Mouse (Mus musculus) spleen, postnatal 14 days (tissue): ENCODE data around the gene Zbtb24.
"Not testable (repeated sequence)": the region's sequence is repeated elsewhere in the genome, so short reads cannot be mapped to it uniquely, and the experiment has no call there.

Experiments used
- DNase-seq, 2 experiments: peaks; one replicate each; pipeline ENCODE4 v3.0.0; 2021 to 2022; ENCODE audit warnings: low spot score in 2 of 2

Zbtb24 gene

DNA sequence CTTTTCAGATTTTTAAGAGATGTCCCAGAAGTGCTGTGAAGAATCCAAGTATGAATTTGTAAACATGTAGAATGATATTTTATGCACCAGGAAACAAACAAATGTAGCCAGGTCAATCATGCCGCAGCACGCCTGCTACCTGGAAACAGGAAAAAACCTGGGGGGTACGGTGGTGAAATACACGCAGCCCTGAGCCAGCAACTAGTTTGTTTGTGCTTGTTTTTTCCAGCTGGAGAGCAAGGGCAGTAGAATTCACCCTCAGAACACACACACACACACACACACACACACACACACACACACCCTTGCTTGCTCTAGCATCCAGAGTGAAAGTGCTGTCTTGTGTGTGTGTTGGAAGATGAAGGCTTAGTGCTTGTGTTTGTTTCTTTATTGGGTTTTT, 40.9 kb downstream of the Zbtb24 start:
- no peak for DNase-seq

DNA sequence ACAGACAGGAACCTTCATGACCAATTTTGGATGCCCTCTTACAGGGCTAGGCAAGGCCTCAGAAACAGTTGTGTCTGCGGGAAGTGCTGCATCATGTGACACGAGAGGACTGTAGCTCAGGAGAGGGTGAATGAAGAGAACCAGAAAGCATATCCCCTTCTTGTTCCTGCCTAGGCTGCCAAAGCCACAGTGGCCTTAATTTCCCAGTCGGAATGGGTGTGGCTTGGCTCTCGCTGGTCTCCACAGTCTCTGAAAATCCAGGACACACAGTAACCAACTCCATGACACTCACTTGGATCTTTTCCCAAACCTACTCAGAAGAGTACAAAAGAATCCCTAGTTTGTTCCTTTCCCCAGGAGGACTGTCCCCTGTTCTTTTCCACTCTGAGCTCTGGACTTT, 50.8 kb downstream of the Zbtb24 start:
- DNase-seq: no peak

DNA sequence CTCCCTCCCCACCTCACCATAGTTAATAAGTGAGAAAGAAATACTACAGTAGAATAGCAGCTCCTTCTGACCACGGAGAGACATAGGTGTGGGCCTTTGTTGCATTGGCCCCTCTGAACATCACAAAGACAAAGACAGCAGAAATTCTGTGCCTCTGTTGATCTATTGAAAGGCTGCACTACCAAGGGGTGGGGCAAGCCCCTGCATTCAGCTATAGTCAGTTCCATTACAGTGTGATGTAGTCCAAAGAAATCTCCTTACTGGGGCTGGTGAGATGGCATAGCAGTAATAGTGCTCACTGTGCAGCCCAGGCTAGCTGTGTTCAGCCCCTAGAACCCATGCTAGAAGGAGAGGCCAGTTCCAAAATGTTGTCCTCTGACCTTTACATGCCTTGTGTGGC, 54.8 kb downstream of the Zbtb24 start:
- DNase-seq: no peak

DNA sequence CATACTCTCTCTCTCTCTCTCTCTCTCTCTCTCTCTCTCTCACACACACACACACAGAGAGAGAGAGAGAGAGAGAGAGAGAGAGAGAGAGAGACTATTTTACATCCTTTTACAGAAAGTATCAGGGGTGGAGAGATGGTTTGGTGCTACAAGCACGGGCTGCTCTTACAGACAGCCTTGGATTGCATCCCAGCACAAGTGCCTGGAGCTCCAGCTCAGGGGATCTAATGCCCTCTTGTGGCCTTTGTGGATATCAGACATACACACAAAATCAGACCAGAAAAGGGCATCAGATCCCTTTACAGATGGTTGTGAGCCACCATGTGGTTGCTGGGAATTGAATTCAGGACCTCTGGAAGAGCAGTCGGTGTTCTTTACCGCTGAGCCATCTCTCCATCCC, 55.3 kb downstream of the Zbtb24 start:
- not testable (repeated sequence) for DNase-seq

DNA sequence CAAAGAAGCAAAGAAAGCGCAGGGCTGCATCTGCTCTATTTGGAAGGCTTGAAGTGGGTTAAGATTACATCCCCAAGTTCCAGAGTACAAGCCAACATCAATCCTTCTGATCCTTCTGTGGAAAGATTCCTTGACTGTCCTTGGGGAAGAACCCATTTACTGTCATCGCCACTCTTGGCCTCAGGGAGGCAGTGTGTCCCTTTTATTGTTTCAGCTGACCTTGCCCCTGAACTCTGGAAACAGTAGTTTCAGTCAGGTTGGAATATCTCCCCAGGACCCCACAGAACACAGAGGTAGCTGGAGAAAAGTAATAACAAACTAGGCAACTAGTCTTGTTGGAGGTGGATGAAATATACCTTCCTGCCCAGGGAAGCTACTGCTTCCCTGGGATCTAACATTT, 59.0 kb downstream of the Zbtb24 start:
- no peak for DNase-seq

DNA sequence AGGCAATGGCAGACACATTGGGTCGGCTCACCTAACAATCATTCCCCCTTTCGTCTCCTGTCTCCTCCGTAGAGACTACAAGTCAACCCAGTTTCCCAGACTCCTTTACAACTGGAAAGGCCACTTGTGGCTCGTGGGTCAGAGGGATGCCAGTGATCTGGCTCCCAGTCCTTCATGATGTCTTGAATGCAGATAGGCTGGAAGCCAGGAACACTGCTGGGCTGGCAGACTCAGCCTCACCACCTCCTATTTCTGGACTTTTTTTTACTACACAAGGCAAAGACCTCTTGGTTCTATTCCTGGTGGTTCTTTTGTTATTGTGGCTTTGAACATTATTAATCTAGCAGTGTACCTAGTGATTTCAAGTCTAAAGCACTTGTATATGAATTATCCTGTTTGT, 64.1 kb downstream of the Zbtb24 start:
- no peak for DNase-seq

DNA sequence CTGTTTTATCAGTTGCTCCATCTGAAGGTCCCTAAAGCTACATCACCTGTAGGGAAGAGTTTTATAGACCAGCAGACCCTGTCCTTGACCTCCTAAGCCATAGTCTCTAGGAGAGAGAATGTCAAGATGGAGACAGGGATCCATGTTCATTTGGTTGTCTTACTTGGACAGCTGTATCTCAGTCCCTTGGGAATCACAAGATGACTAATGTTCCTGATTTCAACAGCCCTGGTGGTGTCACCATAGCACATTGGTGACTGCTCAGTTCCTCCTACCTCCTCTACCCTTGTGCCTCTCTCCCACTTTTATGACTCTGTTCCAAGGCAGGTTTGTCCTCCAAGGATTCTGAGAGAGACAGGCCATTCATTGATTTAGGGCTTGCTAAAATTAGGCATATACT, 64.7 kb downstream of the Zbtb24 start:
- DNase-seq: no peak
